Mouse (Mus musculus) B cell, adult 2 months (primary cell): ENCODE data around the gene Gid8.
"Not testable (repeated sequence)": the region's sequence is repeated elsewhere in the genome, so short reads cannot be mapped to it uniquely, and the experiment has no call there.

Experiments
- DNase-seq, 2 experiments: peaks; one replicate each; pipeline ENCODE4 v3.0.0; 2022

Gid8 gene

DNA sequence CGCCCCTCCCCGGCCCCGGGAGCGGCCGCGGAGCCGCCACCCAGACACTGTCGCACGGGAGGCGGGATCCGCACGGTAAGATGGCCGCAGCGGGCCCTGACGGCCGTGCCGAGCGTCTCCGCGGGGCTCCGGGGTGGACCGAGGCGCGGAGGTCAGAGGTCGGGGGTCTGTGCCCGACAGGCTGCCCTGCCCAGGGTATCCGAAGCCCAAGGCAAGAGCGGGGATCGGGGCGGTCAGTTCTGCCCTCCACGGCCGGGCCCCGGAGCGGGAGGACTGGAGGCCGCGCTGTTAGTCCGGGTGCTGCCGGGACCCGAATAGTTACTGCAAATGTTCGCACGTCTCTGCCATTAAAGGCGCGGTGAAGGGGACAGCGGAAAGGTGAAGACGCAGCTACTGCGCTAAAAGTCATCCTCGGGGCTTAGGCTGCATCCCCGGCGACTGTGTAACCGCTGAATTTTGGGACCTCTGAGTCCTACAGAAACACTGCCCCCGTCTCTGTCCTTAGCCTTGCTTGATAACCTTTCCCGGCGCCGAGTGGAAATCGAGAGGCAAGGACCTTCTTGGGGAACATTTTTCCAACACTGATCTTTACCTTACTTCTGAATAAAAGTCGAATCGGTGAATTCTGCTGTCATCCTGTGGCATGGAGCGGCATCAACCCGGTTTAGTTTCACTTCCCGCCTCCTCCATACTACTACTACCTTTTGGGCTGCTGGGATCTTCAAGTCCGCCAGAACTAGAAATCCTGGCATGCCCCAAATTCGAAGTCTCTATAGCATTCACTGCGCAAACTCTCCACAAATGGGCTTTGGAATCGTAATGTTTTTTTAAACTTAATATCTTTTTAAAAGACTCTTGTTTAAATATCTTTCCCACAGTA, 599 bp downstream of the Gid8 start:
- DNase-seq, result peak in 1 of 2 experiments; percentile 41

DNA sequence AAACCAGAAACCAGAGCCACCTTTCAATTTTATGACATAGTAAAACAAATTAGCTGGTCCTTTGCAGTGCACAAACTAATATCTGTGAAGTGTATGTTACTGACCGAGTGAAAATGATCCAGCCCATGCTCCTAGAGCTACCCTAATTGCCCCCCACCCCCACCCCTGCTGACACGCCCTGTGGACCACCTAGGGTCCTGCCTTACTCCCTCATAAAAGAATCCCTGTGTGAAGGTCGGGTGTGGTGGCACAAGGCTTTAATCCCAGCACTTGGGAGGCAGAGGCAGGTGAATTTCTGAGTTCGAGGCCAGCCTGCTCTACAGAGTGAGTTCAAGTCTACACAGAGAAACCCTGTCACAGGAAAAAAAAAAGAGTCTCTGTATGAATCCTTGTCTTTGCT, 1.6 kb downstream of the Gid8 start:
- DNase-seq, result no peak

DNA sequence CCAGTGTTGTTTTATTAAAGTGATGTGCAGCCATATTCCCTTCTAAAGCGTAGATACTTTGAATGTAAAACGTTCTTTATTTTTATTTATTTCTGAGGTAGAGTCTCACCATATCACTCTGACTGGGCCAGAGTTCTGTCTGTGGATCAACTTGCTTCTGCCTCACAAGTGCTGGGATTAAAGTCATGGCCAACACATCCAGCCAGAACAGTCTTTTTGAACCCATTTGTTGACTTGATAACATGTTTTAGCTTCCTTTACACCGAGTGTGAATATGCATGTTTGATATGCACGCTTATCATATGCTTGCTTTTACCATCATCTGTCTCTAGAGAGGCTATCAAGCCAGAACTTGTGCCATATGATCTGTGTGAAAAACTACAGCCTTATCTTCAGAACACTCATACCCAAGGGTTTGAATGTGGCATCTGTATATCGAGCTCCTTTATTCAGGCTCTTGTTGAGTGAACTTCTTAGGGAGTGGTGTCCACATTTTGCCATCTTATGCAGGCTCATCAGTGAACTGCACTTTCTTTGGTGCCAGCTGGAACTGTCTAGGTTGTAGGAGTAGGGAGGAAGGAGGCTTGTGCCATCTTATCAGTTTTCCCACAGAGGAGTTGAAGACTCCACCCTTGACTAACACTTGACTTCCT, 2.2 kb downstream of the Gid8 start:
- DNase-seq, result no peak

DNA sequence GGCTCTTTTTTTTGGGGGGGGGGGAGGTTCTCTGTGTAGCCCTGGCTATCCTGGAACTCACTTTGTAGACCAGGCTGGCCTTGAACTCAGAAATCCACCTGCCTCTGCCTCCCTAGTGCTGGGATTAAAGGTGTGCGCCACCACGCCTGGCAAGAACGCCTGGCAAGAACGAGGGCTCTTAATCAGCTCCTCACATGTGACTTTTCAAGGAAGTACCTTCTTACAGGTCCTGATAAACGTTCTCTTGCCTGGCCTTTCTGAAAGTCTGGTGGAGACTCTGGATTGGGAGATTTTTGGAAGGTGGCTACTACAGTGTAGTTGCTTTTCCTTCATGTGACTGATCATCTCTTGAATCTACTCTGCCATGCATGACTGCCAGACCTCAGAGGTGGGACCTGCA, 12.8 kb downstream of the Gid8 start:
- not testable (repeated sequence) for DNase-seq

DNA sequence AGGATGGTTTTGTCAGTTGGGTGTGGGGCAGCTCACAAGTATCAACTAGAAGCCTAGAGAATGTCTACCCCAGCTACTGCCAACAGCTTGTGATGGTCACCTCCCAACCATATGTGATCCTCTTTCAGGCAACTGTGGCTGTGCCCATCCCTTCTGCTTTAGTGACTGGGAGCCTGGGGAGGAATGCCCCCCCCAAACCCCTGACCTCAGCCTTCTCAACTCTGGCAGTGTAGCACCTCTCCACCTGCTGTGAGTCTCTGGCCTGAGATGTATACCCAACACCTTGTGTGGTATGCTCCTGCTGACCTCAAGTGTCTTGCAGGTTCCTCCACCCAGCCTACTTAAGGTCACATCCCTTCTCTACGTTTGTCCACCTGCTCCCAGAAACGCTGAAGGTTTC, 13.9 kb downstream of the Gid8 start:
- DNase-seq, result no peak

DNA sequence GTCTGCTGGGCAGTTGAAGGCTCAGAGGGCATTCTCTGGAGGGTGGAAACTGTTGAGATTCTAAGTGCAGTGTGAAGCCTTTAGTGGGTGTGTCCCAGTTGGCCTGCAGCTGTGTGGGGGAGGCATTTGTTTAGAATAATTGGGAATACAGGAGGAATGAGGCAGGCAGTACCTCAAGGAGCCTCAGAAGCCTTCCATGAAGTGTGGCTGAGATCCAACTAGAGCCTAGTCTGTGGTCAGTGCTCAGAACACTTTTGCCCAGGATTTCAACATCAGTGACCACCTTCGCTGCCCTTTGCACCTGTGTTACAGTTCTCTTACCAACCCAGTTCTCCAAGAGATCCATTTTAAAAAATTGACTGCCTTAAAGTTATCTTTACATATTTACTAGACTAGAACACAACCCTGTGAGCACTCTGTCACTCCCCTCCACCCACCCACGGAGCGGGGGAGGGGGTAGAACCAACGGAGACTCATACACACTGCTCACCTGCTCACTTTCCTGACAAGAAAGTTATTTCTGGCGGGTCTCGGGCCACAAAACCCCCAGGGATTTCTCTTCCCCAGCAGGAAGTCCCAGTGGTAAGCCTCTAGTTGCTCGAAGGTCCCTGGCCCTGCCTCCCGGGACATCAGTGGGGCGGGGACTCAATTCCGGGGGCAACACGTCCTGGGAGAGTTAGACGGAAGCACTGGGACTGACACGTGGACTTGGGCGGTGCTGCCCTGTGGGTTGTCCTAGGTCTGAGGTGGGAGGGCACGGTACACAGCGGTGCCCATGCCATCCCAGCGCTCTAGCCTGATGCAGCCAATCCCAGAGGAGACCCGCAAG, 14.9 kb downstream of the Gid8 start, which contains the start of gene Slc17a9:
Gene Slc17a9 (plus strand): TSS at position 679 of the 829 bp plus-strand sequence.
- DNase-seq, result peak; percentile 65 to 67

DNA sequence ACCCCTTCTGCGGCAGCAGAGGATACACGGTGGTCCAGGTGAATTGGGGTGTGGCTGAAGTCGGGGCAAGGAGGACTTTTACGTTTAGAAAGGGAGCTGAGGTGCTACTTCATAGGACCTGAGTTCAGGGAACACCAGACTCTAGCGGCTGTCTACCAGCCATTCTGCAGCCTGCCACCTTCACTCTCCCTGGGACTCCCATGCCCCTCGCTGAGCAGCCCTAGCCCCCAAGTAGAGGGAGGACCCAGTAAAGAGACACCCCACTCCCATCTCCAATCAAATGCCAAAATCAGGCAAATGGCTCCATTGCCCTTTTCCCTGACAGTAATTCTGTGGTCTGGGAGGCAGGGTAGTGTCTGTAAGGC, 15.5 kb downstream of the Gid8 start:
- no peak for DNase-seq

DNA sequence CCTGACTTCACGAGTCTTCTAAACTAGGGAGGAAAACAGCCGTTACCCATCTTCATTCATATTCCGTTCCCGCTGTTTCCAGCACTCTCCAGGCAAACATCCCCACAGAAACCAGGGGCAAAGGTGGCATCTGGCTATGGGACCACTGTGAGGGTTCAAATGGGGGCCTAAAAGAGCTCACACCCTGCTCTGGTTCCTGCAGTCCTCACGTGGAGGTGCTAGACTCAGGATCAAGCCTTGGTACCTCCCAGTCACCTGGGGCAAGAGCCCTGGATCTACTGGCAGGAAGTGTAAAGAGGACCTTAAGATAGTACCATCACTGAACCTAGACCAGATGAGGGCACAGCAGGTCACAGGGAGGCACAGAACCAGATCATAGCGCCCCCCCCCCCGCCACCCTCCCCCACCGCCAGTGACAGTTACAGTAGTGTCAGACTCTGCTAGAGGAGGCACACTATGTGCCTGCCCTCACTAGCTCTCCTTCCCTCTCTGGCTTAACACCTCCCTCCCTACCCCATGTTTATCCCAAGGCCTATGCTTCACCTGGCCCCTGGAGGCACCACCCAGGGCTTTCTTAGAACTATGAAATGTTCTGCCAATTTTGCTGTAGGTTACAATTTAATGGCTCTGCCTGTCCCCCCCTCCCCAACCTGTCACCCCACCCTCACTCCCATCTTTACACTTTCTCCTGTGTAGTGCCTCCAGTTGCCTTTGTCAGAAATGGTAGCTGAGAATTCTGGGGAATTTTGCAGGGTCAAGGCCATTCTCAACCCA, 16.1 kb downstream of the Gid8 start:
- peak; percentile 19 to 26 for DNase-seq

DNA sequence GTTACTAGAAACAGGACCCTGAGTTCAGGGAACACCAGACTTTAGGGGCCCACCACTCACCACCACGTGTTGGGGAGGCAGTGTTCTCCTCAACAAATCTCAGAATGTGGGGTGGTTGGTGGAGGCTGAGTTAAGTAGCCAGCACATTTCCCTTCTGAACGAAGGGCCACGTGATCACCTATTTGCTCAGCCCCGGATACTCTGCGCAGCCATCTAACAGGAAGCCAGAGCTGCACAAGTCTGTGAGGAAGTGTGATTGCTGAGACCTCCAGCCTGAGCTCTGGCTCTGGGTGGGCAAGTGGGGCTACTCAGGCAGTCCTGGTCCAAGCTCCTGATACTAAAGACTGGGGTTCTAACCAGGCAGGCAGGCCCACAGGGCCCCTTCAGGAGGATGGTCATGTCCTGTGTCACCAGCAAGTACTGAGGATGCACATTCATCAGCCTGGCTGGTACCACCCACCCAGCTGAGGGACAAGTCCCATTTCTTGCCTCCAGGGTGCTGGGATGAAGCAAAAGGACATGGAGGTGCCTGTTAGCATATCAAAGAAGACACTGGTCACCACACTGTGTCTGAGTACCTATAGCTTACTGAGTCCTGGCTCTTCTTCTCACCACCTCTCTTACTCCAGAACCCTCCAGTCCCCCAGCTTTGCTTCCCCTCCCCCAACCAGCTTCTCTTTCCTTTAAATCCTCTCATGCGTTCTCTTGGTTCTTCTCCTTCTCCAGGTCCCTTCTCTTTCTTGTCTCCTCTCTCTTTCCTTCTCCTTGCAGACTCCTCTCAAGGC, 16.9 kb downstream of the Gid8 start:
- DNase-seq, result peak; percentile 73 to 78

DNA sequence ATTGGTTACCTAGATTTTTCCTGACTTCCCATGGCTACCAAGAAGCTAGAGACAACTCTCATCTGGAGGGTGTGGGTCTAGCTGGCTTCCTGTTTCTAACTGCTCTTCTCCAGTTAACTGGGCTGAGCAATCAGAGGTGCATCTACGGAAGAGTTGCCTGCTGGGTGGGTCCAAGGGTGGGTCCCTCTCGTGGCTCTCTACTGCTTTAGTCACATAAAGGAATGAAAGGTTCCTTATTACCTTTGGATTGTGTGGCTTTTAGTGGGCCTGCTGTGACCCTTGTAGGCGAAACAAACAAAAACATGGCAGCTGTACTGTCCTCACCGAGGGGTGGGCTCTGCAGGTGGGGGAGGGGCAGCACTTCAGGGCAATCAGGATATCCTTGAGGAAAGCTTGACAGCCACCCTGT, 17.7 kb downstream of the Gid8 start:
- DNase-seq, result no peak

DNA sequence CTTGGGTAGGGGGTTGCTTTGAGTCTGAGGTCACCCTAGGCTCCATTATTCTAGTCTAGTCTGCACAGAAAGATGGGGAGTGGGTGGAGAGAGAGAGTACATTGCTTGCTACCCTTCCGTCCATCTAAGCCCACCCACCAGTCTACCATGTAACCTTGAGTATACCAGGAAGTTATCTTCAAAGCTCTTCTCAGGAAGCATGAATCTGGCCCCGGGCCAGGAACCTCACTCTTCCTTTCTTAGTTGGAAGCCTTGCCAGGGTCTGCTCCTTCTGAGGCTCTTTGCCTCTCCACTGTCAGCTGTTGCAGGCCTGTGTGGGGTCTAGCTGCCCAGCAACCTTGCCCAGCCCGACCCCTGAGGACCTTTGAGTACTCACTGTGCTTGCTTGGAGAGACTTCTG, 21.1 kb downstream of the Gid8 start:
- DNase-seq, result no peak

DNA sequence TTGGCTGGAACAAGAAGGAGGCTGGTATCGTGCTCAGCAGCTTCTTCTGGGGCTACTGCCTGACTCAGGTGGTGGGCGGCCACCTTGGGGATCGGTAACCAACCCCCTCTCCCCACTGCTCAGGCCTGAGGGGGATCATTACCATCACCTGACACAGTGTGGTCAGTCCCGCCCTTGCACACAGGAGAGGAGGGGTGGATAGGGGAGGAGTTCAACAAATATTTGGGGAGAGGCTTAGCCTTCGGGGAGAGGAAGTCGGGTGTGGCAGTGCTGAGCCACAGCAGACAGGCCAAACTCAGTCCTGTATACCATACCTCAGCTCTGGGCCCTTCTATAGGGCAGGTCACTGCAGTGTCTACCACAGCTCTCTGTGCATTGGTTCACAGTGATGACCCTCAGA, 22.1 kb downstream of the Gid8 start:
- DNase-seq, result no peak

DNA sequence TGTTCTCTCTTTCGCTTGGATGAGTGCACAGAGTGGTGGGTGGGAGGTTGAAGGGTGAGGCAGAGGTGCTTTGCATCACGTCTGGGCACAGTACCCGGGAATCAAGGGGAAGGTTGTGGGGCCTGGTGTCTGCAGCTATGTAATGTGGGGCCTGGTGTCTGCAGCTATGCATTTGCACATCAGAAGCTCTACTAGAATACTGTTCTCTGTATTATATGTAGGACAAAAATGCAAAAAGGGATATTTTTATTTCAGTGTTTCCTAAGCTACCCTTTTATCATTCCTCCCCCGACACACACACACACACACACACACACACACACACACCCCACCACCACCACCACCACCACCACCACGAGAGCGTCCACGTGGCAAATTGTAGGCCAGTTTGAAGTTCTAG, 25.3 kb downstream of the Gid8 start:
- DNase-seq, result no peak

DNA sequence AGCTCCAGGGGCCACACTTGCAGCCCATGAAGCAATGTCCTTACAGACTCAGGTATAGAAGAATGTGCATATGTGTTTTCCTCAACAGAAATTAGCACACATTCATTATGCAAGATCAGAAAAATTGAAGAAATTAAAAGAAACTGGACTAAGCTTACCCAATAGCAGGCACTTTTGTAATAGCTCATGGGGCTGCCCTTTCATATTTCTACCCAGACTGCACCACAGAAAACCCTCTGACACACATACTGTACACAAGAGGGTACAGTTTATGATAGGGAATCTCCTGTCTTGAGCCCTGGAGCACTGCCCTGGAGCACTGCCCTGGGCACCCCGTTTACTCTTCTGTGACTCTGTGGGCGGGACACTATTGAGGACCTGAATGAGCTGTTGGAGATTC, 28.1 kb downstream of the Gid8 start:
- DNase-seq, result no peak

DNA sequence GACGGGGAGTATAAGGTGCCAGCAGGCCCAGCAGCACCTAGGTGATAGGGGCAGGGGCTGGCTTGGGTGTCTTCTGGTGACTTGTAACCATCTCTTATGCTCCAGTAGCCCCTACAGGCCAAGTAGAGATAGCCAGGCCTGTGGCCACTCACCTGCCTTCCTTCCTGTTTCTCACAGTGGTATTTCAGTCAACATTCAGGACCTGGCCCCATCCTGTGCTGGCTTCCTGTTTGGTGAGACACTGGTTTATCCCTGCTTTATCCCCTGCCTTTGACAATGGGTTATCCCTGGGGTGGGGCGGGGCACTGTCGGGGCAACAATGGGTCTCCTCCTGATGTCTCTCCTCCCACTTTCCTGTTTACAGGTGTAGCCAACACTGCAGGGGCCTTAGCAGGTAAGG, 30.4 kb downstream of the Gid8 start:
- no peak for DNase-seq

DNA sequence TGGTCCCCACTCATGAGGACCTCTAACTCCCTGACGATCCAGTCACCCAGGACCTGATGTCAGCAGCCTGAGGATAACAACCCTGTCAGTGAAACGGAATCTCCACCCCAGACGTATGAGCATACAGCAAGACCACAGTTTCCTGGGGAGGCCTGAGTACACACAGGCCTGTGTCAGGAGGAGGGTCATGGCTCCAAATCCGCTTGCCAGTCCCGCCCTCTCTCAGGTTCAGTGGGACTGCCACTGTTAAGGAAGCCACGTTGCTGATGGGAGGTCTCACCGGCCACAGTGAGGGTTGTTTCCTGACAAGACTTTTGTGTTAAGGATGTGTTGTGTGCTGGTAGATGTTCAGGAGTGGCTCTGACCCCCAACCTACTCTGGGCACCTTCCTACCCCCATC, 31.5 kb downstream of the Gid8 start:
- DNase-seq, result no peak

DNA sequence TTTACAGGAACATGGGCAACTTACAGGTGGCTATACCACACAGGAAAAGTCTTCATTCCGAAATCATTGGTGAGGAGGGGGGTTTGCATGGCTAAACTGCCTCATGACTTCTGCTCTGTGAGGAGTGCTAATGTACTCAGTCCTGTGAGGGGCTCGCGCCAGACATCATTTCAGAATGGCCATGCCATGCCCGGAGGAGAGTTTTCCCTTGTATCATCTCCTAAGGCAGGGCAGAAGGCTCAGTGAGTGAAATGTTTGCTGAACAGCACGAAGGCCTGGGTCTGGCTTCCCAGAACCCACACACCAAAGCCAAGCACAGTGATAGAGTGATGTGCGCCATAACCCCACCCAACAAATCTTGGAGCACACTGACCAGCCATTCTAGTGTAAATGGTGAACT, 32.9 kb downstream of the Gid8 start:
- no peak for DNase-seq

DNA sequence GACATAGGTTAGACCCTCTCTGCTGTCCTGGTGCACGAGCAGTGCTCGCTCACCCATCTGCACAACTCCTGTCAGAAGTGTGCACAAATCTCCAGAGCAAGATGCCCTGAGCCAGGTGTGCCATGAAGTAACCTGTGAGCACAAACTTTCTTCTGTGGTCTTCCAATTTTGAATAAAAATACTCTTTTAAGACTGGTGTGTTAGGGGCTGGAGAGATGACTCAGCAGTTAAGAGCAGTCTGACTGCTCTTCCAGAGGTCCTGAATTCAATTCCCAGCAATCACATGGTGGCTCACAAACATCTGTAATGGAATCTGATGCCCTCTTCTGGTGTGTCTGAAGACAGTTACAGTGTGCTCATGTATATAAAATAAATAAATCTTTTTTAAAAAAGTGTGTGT, 33.4 kb downstream of the Gid8 start:
- no peak for DNase-seq

DNA sequence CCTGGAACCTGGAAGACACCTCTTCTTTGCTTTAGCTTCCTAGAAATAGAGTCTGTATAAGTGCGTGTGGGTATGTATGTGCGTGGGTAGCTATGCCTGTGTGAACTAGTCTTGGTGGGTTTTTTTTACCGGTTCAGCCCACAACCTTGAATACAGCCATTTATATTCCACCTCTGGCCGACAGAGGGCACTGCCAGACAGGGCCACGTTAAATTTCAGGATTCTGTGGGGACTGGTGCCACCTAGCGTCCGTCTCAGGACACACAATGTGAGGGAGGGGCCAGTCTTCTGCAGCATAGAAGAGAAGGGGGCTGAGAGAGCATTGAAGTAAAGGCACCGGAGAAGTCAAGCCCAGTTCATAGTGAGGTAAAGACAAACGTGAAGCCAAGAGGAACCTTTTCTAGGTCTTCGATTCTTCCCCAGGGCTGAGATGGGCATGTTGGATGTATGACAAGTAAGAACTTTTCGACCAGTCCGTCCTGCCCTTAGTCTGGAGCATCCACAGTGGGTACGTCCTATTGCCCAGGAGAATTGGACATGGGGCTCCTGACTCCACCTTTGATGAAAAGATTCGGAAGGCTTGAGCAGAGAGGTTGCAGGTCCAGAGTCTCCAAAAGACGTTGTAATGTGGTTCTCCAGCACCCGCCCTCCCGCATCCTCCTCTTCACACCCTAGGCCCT, 35.5 kb downstream of the Gid8 start:
- peak; percentile 92 to 93 for DNase-seq

DNA sequence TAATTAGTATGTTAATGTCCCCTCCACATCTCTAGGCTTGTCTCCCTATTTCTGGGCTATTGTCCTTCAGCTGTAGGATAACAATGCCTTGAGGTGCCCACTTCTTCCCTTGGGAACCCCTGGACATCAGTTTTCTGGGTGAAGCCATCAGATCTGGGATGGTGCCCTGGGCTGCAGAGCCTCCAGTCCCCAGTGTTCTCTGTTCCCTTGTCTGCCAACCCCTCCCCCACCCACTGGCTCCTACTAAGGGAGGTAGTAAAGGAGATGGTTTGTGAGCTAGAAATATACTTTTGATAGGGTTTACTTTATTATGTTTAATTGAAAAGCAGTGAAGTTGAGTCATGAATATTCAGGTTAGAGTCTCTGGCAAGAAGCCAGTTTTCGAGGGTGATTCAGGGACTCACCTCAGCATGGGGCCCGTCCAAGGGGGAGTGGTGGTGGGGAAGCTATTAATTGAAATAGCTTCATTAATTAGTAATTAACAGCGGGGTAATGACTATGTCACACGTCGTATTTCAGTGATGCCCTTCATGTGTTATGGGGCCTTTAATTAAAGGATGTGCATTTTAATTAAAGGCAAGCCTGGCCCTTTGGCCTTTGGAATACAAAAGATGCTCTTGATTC, 36.8 kb downstream of the Gid8 start:
- no peak for DNase-seq

DNA sequence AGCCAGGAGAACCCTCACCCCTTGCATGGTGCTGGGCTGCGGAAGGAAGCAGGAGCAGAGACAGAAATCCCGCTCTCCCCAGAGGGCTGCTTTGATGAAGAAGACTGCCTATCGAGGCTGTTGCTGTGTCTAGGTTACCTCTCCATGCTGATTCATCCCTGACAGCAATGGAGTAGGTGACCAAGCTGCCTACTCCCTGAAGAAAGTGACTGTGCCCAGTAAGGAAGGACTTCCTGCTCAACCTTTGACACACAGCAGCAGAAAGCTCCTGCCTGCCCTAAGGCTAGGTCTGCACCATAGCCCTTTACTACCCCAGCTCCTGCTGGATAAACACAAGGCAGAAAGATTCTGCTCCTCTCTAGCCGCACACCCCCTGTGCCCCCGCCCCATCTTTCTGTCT, 39.0 kb downstream of the Gid8 start:
- DNase-seq, result no peak
